Mouse (Mus musculus) cerebellum, postnatal 4 days (tissue): ENCODE results near the gene Cd46.

ENCODE experiments used
- DNase-seq, 2 experiments: peaks; one replicate each; pipeline ENCODE4 v3.0.0; 2022; ENCODE audit warnings: low spot score in 2 of 2, mixed read lengths in 1 of 2

Gene Cd46

GRCm38 (mm10) chr1:195018089-195018999 lies 73.7 kb downstream of the Cd46 start:
- DNase-seq = peak; percentile 45 to 62

GRCm38 (mm10) chr1:195017626-195018025 lies 74.4 kb downstream of the Cd46 start:
- no peak for DNase-seq

GRCm38 (mm10) chr1:195016811-195017501 lies 75.1 kb downstream of the Cd46 start:
- peak in 1 of 2 experiments; percentile 36 for DNase-seq

GRCm38 (mm10) chr1:195015281-195015680 lies 76.8 kb downstream of the Cd46 start:
- no peak for DNase-seq

GRCm38 (mm10) chr1:195014201-195014885 lies 77.7 kb downstream of the Cd46 start:
- no peak for DNase-seq

GRCm38 (mm10) chr1:195012531-195012930 lies 79.5 kb downstream of the Cd46 start:
- DNase-seq = no peak

GRCm38 (mm10) chr1:195006267-195006666 lies 85.8 kb downstream of the Cd46 start:
- DNase-seq = no peak

GRCm38 (mm10) chr1:195004194-195004593 lies 87.9 kb downstream of the Cd46 start:
- no peak for DNase-seq

- no peak for DNase-seq
These were observed 88.7 kb downstream of the Cd46 start for GRCm38 (mm10) chr1:195003328-195003727.

GRCm38 (mm10) chr1:194998396-194998795 lies 93.7 kb downstream of the Cd46 start:
- DNase-seq = no peak

GRCm38 (mm10) chr1:194995196-194995595 lies 96.9 kb downstream of the Cd46 start:
- no peak for DNase-seq

- no peak for DNase-seq
These were observed 97.8 kb downstream of the Cd46 start for GRCm38 (mm10) chr1:194994262-194994661.

GRCm38 (mm10) chr1:194993409-194993988 lies 98.5 kb downstream of the Cd46 start:
- no peak for DNase-seq

GRCm38 (mm10) chr1:194992589-194993317 lies 99.3 kb downstream of the Cd46 start:
- DNase-seq = no peak

GRCm38 (mm10) chr1:194991654-194992053 lies 100.4 kb downstream of the Cd46 start:
- DNase-seq = no peak

- DNase-seq = no peak
These were observed 101.1 kb downstream of the Cd46 start for GRCm38 (mm10) chr1:194990976-194991375.

GRCm38 (mm10) chr1:194989024-194989423 lies 103.0 kb downstream of the Cd46 start:
- DNase-seq = no peak
